Comparison of ENCODE assay signal across 12 mouse cellular contexts in genomic region chr2:48474642-48475041, GRCm38 (mm10).
"Had no signal": no experiment of that assay in that cellular context is flagged by ENCODE, and none has a peak within 500 bp of the region (broad histone marks: within the 10 kb centered on the region; RNA-seq: fewer than 3 reads in every experiment).

No protein-coding gene starts in this region.

- H3K4me2 ChIP-seq: limb, embryonic 13.5 days; neural tube, embryonic 12.5 days had no signal

- DNase-seq: kidney, adult 11 months; left cerebral cortex, postnatal 4 days; lung, adult 2 months; lung, postnatal 14 days; midbrain, embryonic 14.5 days; thymus, postnatal 4 days had no signal

- H3K27me3 ChIP-seq: limb, embryonic 13.5 days; neural tube, embryonic 12.5 days had no signal

- H3K27ac ChIP-seq: limb, embryonic 13.5 days; liver, embryonic 14.5 days; midbrain, embryonic 10.5 days; neural tube, embryonic 12.5 days; stomach, postnatal 0 days had no signal

- H3K9ac ChIP-seq: limb, embryonic 13.5 days; liver, embryonic 14.5 days; neural tube, embryonic 12.5 days had no signal

- H3K36me3 ChIP-seq: limb, embryonic 13.5 days; midbrain, embryonic 10.5 days; neural tube, embryonic 12.5 days had no signal

- H3K9me3 ChIP-seq: limb, embryonic 13.5 days; midbrain, embryonic 10.5 days; neural tube, embryonic 12.5 days had no signal

- H3K4me3 ChIP-seq: limb, embryonic 13.5 days; midbrain, embryonic 10.5 days; myocyte; neural tube, embryonic 12.5 days had no signal
